Mouse (Mus musculus): Measurements from ENCODE around the gene Kank1.
A peak's percentile ranks its signal among the peaks of the same experiment; 100 is the strongest.

The Kank1 gene

DNA sequence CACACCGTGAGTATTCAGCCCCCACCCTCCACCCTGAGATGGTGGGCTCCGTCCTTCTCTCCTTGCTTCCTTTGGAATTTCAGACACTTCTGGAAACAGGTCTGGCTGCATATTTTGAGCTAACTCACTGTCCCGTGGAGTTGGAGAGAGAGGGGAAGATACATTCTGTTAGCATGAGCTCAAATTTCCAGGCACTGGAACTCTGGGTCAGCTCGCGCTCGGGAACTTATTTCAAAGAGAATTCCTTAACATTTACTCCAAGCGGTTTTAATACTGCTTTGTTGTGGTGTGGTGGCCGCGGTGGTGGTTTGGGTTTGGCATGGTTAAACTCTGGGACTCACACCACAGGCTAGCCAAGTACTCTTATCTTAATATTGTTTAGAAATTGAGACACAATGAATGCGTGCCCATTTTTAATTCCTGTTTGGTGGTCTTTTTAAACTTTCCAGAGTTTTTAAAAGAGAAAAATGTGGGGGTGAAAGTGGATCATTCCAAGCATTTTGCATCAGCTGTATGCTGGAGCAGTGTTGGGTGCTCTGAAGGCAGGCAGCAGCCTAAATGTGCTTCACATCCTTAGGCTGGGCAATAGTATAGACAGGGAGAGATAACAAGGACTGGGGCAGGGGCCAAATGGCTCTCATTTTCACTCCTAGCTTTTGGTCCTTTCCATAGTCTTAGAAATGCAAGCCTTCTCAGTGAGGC, 170.6 kb downstream of the Kank1 start:
- no peak for DNase-seq

DNA sequence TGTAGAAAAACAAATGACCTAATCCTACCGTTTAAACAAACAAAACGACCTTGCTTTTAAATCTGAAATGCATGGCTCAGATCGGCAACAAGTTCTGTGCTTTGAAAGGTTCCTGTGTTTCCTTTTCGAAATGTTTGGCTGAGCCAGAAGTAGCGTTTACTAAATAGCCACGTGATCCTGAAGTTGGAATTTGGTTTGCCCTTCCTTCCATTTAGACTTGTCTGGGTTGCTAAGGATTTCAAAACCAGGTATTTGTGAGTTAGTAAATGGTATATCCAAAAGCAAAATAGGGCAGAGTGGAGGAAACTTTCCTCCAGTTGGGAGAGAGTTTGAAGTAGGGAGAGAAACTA, 171.1 kb downstream of the Kank1 start:
- no peak for DNase-seq

DNA sequence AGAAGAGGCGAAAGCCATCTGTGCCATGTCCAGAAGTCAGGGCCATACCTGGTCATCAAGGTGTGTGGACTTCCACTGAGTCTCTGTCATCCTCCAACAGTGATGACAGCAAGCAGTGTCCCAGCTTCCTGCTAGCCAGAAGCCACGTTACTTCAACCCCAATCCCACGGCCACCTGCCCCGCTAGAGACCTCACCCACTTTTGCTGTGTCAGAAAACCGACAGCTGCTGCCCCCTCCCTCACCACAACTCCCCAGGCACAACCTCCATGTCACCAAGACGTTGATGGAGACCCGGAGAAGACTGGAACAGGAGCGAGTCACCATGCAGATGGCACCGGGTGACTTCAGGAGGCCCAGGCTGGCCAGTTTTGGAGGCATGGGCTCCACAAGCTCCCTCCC, 172.5 kb downstream of the Kank1 start:
- no peak for DNase-seq

DNA sequence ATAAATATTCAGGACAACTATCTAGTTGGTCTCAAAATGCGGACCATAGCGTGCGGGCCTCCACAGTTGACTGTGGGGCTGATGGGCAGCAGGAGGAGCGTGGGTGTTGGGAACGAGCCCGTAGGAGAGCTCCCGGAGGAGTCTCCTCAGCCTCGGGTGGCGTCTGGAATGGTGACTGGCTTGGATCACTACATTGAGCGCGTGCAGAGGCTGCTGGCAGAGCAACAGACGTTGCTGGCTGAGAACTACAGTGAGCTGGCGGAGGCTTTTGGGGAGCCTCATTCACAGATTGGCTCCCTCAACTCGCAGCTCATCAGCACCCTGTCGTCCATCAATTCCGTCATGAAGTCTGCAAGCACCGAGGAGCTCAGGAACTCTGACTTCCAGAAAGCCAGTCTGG, 174.6 kb downstream of the Kank1 start:
- peak; percentile 30 for DNase-seq

GRCm38 (mm10) chr19:25415448-25415847, 178.7 kb downstream of the Kank1 start:
- no peak for DNase-seq

DNA sequence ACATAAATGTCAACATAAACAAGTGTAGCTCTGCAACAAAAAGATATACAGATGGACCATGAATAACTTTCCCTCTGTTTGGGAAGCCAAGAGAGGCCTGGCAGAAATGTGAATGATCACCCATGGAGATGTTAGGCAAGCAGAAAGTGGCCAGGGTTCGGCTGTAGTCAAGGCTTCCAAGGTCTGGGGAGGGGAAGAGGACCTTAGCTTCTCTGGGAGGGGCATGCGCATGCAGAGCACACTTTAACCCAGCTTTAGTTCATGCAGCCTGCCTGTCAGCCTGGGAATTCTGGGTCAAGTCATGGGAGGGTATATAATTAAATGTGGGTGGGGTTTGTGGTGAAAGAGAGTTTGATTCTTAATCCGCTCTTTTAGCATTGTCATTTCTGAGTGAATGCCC, 180.9 kb downstream of the Kank1 start:
- no peak for DNase-seq

DNA sequence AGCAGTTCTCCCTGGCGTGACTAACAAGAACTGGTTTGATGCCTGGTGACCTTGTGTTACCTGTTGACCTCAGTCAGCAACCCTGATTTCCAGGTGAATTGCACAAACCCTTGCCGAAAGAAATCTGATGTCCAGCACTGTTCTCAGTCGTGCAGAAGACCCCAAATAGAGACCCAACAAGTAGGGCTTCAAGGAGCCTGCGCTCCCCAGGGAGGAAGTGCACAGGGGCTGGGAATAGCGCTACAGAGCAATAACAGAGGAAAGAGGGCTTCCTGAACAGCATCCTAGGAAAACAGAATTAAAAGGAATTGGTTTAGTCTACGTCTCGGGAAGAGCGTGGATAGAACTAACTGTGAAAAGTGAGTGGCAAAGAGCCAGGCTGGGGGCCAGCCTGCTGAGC, 183.2 kb downstream of the Kank1 start:
- DNase-seq = no peak

GRCm38 (mm10) chr19:25422096-25422495, 185.3 kb downstream of the Kank1 start:
- no peak for DNase-seq

DNA sequence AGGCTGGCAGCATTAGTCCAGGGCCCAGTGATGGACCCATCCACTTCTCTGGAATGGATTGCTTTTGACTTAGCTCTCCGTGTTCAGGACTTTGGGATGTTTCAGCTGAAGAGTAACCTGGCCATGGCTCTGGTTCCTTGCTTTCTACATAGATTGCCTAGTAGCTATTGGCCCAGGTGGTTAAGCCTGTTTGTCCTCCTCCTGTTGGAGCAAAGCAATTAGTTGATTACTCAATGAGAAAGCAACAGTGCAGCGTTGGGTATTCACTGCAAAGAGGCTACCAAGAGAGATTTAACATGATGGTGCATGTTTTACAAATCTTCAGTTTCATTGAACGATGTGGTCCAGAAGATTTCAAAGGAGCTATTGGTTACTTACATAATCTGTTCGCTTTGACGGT, 186.6 kb downstream of the Kank1 start:
- no peak for DNase-seq

- no peak for DNase-seq
Observed at GRCm38 (mm10) chr19:25426431-25426830, 189.7 kb downstream of the Kank1 start.

DNA sequence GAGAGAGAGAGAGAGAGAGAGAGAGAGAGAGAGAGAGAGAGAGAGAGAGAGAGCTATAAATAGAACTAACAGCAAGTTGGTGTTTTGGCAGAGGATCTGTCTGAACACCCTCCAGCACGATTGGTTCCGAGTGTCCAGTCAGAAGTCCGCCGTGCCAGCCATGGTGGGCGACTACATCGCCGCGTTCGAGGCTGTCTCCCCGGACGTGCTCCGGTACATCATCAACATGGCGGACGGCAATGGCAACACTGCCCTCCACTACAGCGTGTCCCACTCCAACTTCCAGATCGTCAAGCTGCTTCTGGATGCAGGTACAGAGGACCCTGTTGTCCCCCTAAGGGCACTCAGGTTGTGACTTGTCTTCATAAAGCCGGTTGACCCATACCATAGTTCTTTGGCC, 191.1 kb downstream of the Kank1 start:
- no peak for DNase-seq

- DNase-seq = no peak
Observed at GRCm38 (mm10) chr19:25428338-25428962, 191.7 kb downstream of the Kank1 start.

- DNase-seq = no peak
Observed at GRCm38 (mm10) chr19:25431431-25431830, 194.7 kb downstream of the Kank1 start.

- no peak for DNase-seq
Observed at GRCm38 (mm10) chr19:25431909-25432308, 195.1 kb downstream of the Kank1 start.

DNA sequence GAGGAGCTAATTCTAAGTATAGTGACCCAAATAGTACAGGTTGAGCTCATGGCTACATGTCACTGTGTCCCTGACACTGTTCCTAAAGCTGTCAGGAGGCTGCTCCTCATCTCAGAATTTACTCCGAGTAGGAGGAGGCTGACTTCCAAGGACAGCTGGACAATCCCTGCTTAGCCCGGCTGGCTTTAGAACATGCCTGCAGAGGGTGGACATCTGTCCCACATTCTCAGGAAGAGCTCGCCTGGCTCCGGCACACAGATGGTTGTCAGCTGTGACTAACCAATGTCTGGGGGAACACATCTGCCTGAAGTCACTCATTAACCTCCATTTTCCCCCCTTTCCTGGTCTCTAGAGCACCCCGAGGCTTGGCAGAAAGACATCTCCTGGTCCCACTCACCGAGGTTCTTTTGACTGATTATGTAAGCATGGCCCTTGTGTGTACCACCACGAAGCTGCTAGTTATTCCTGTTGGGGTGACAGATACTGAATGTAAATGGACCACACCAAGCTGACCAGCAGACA, 196.5 kb downstream of the Kank1 start:
- no peak for DNase-seq

DNA sequence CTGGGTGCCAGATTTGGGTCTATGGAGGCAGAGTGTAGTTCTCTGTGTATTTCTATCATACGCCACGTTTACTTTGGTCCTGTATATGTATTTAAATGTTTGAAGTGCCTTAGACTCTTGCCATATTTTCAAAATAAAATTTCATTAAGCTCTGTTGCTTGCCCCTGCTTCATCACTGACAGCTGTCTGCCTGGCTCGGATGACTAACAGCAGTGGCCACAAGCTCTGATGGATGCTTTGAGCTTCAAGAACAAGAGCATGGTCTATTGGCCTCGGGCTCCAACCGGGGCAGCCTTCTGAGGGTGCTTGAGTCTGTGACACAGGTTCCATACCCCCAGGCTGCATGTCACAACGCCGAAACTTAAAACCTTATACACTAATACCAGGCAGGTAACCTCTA, 197.6 kb downstream of the Kank1 start:
- no peak for DNase-seq

DNA sequence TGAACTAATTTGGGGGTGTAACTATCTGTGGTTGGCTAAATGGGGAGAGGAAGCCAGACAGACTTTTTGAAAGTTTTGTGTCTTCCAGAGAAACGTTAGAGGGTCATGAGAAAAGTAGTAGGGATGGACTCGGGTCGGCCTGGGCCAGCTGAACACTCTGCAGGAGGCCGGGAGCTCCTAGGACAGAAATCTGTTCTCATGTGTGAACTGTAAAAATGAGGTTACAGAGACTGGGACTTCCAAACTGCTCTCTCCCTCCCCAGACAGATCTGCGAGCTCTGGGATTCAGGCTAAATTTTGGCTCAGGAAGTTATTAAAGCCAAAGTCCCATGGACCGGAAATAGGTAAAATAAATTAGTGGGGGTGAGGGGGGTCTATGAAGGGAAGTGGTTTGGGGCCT, 198.0 kb downstream of the Kank1 start:
- no peak for DNase-seq

- DNase-seq = no peak
Observed at GRCm38 (mm10) chr19:25435412-25435811, 198.6 kb downstream of the Kank1 start.

DNA sequence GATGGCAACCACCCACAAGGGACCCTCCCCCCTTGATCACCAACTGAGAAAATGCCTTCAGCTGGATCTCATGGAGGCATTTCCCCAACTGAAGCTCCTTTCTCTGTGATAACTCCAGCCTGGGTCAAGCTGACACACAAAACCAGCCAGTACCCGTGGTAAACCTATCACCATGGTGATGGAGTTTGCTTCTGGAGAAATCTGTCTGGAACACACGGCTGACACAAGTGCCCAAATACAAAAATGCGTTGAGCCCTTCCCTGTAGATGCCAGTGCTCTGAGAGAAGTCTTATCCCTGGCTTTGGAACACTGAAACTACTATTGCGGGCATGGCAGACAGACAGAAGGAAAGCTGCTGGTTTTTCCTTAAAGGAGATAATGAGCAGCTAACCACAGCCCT, 199.4 kb downstream of the Kank1 start:
- DNase-seq = no peak

GRCm38 (mm10) chr19:25436789-25437650, 200.2 kb downstream of the Kank1 start:
- no peak for DNase-seq

DNA sequence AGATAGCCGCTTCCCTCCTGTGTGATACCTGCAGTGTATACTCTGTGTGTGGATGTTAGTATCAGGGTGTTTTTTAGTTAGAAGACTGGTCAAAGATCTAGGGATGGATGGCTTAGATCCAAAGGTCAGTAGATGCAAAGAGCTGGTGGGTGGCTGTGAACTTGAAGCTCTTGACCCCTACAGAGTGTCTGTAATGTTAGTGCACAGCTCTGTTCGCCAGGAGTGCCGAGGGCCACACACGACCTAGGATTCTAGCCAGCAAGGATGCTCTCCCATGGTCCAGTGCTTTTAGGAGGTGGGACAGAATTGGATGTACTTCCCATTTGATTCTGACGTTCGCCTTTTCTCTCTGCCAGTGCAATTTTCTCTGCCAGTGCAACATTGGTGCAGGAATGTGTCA, 201.5 kb downstream of the Kank1 start:
- no peak for DNase-seq

GRCm38 (mm10) chr19:25439807-25440206, 203.0 kb downstream of the Kank1 start:
- DNase-seq = peak; percentile 38

GRCm38 (mm10) chr19:25440736-25441135, 204.0 kb downstream of the Kank1 start:
- no peak for DNase-seq

- DNase-seq = peak; percentile 34
Observed at GRCm38 (mm10) chr19:25445054-25445453, 208.3 kb downstream of the Kank1 start.

All from layer of hippocampus, adult 9-11 months (tissue).